Mouse (Mus musculus): ENCODE measurements around the gene Prrt2. TPM values are rescaled to one million over a fixed set of nuclear protein-coding genes. Genes with fewer than 3 reads are reported as not detected.
A peak's percentile ranks its signal among the peaks of the same experiment; 100 is the strongest.

The Prrt2 gene
- polyA plus RNA-seq, 2 experiments = 21.2 to 74.6 TPM

DNA sequence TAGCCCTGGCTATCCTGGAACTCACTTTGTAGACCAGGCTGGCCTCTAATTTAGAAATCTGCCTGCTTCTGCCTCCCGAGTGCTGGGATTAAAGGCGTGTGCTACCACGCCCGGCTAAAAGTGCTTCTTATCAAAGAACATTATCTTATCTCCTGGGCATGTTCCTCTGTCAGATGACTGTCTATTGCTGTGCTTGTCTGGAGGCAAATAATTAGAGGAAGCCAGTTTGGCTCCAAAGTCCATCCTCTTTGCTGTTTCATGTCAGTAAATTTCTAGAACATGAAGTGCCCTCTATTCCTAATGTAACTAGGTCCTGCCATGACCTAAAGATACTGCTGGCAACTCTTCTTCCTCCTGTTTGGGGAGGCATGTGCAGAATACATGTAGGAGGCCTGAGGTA, 39.0 kb downstream of the Prrt2 start:
- DNase-seq (ENCODE audit: low spot score) (no peak), ATAC-seq (ENCODE audit: low FRiP score, low read depth) (no peak)
- Histone ChIP-seq H3K9ac (ENCODE audit: low read depth, low read length, severe bottlenecking) (no peak overlapping the region), H3K27ac (replicated peaks; ENCODE audit: low read depth, low read length) (no peak overlapping the region), H3K4me1 (ENCODE audit: control insufficient read depth, insufficient read depth, low read length) (peaks cover 3% of the 10 kb centered on the region; the same call in 1 of the 2 replicates), H3K4me2 (replicated peaks; ENCODE audit: low read depth, low read length, severe bottlenecking) (no peak overlapping the region), H3K27me3 (ENCODE audit: control insufficient read depth, insufficient read depth, low read length) (no peaks in the 10 kb centered on the region), H3K4me3 (replicated peaks; ENCODE audit: low read length) (no peak overlapping the region), H3K9me3 (ENCODE audit: control insufficient read depth, low read length) (no peaks in the 10 kb centered on the region), H3K36me3 (ENCODE audit: control insufficient read depth, insufficient read depth, low read length) (peaks cover 33% of the 10 kb centered on the region)
- WGBS = 85% methylated on average over 4 of the region's 4 CpGs
- TF ChIP-seq POLR2A (IDR thresholded peaks at IDR 0.05; ENCODE audit: borderline replicate concordance, extremely low read depth, insufficient read depth, insufficient read length) = no peak

DNA sequence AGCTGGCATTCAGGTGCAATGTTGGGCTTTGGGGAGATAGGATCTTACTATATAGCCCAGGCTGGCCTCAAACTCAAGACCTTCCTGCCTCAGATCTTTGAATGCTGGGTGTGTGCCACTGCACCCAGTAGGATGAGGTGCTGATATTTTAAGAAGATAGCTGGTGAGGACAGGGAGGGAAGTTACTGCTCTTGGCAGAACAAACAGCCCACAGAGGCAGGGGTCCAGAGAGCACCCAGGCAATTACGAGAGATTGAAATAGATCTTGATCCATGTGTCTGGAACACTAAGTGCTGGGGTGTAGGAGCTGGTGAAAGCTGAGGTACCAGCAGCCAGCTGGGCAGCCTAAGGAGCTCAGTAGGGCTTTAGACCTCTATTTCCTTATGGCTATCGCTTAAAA, 39.4 kb downstream of the Prrt2 start:
- no peak overlapping the region for H3K4me3 ChIP-seq (replicated peaks; ENCODE audit: low read length)
- peaks cover 33% of the 10 kb centered on the region for H3K36me3 ChIP-seq (ENCODE audit: control insufficient read depth, insufficient read depth, low read length)
- H3K27me3 ChIP-seq (ENCODE audit: control insufficient read depth, insufficient read depth, low read length) = no peaks in the 10 kb centered on the region
- H3K9ac ChIP-seq (ENCODE audit: low read depth, low read length, severe bottlenecking) = no peak overlapping the region
- 79% methylated on average over 2 of the region's 2 CpGs for WGBS
- ATAC-seq (ENCODE audit: low FRiP score, low read depth) (no peak), DNase-seq (ENCODE audit: low spot score) (no peak)
- TF ChIP-seq POLR2A (IDR thresholded peaks at IDR 0.05; ENCODE audit: borderline replicate concordance, extremely low read depth, insufficient read depth, insufficient read length) = no peak
- H3K4me1 ChIP-seq (ENCODE audit: control insufficient read depth, insufficient read depth, low read length) = peaks cover 5% of the 10 kb centered on the region; the same call in 1 of the 2 replicates
- H3K4me2 ChIP-seq (replicated peaks; ENCODE audit: low read depth, low read length, severe bottlenecking) = no peak overlapping the region
- H3K9me3 ChIP-seq (ENCODE audit: control insufficient read depth, low read length) = no peaks in the 10 kb centered on the region
- no peak overlapping the region for H3K27ac ChIP-seq (replicated peaks; ENCODE audit: low read depth, low read length)

DNA sequence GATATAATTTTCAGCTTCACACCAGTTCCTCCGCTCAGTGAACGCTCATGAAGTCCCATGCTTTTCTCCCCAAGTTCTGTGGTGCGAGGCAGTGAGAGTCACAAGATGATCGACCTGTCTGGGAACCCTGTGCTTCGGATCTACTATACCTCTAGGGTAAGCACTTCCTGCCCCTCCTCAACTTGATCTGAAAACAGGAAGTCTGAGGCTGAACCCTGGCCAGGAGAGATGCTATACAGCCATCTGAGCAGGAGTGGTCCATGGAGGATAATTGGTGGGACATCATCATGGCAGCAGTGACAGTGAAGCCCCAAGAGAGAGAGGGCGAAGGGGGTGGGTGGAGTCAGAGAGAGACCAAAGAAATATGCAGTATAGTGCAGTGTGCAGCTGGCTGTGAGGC, 42.2 kb downstream of the Prrt2 start:
- H3K9me3 ChIP-seq (ENCODE audit: control insufficient read depth, low read length) = no peaks in the 10 kb centered on the region
- DNase-seq (ENCODE audit: low spot score) = no peak
- TF ChIP-seq POLR2A (IDR thresholded peaks at IDR 0.05; ENCODE audit: borderline replicate concordance, extremely low read depth, insufficient read depth, insufficient read length) = no peak
- ATAC-seq (ENCODE audit: low FRiP score, low read depth) = no peak
- WGBS = 90% methylated on average over 6 of the region's 6 CpGs
- H3K9ac ChIP-seq (ENCODE audit: low read depth, low read length, severe bottlenecking) = no peak overlapping the region
- no peak overlapping the region for H3K27ac ChIP-seq (replicated peaks; ENCODE audit: low read depth, low read length)
- H3K4me1 ChIP-seq (ENCODE audit: control insufficient read depth, insufficient read depth, low read length) = peaks cover 7% of the 10 kb centered on the region; the same call in 1 of the 2 replicates
- peaks cover 33% of the 10 kb centered on the region for H3K36me3 ChIP-seq (ENCODE audit: control insufficient read depth, insufficient read depth, low read length)
- no peak overlapping the region for H3K4me3 ChIP-seq (replicated peaks; ENCODE audit: low read length)
- H3K27me3 ChIP-seq (ENCODE audit: control insufficient read depth, insufficient read depth, low read length) = no peaks in the 10 kb centered on the region
- H3K4me2 ChIP-seq (replicated peaks; ENCODE audit: low read depth, low read length, severe bottlenecking) = no peak overlapping the region

DNA sequence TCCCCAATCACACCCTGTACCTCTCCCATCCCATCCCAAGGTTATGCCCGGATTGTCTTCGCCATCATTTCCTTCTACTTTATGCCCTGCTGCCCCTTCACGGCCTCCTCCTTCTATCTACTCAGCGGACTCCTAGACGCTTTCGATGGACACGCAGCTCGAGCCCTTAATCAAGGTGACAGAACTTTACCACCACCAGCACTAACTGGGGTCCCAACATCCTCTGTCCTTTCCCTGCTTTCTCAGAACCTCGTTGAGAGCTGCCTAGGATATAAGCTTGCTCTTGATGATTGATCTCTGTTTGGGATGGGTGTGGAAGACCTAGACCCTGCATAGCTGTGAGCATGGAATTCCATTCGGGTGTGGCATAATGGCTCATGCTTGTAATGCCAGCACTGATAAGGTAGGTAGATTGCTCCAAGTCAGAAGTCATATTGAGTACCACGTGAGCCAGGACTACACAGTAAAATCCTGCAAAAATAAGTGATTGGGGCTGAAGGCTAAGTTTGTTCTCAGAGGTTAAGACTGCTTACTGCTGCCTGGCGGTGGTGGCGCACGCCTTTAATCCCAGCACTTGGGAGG, 44.0 kb downstream of the Prrt2 start:
- H3K9me3 ChIP-seq (ENCODE audit: control insufficient read depth, low read length) = no peaks in the 10 kb centered on the region
- peak overlapping the region; percentile 97 for H3K4me3 ChIP-seq (replicated peaks; ENCODE audit: low read length)

DNA sequence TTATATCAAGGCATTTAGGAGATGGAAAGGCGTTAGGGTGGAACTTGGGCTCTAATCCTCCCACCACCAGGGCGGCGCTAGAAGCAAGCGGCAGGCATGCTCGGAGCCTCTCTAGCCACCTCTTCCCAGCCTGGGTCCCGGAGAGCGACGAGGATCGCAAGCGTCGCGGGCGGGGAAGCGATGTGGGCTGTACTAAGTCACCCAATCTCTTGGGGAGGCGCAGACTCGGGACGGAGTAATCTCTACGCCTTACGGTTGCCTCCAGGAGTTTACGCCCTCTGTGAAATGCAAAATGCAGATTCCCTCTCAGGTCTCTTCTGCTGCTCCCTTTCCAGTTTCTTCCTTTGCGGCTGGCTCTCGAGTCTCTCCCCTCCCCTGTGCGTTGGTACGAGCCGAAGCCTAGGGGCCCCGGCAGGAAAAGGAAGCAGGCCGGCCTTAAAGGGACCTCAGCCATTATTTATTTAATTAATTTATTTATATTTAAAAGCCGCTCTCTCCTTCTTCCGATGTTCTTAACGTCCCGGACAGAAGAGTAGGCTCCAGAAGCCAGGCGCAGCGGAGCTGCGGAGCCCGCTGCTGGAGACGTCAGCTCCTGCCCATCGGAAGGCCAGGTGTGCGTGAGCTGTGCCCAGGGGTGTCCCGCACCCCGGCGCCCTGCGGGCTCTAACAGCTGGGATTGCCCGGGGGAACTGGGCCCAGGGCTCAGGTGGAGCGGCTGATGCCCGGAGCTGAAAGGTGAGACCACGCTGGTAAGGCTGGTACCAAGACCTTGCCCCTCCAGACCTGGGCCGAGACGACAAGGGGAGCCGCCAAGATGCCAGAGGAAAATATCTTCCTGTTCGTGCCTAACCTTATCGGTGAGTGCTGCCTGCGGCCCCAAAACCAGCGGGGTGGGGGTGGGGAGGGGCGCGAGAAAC, 44.8 kb downstream of the Prrt2 start, which contains the start of gene Cdiptos:
Gene Cdiptos (minus strand): TSS at position 149 of the 917 bp plus-strand sequence.
- Histone ChIP-seq H3K27ac (replicated peaks; ENCODE audit: low read depth, low read length) (peak within 1 kb of the TSS; percentile 94), H3K4me3 (replicated peaks; ENCODE audit: low read length) (peak within 1 kb of the TSS; percentile 97), H3K36me3 (ENCODE audit: control insufficient read depth, insufficient read depth, low read length) (peaks cover 31% of the 10 kb centered on the region), H3K27me3 (ENCODE audit: control insufficient read depth, insufficient read depth, low read length) (no peaks in the 10 kb centered on the region), H3K9ac (ENCODE audit: low read depth, low read length, severe bottlenecking) (peak within 1 kb of the TSS; percentile 96), H3K4me1 (ENCODE audit: control insufficient read depth, insufficient read depth, low read length) (peaks cover 7% of the 10 kb centered on the region; the same call in 1 of the 2 replicates), H3K4me2 (replicated peaks; ENCODE audit: low read depth, low read length, severe bottlenecking) (peak within 1 kb of the TSS; percentile 80), H3K9me3 (ENCODE audit: control insufficient read depth, low read length) (no peaks in the 10 kb centered on the region)
- peak; percentile 96 for DNase-seq (ENCODE audit: low spot score)
- TF ChIP-seq POLR2A (IDR thresholded peaks at IDR 0.05; ENCODE audit: borderline replicate concordance, extremely low read depth, insufficient read depth, insufficient read length) = no peak
- ATAC-seq (ENCODE audit: low FRiP score, low read depth) = peak; percentile 97
- under 1% methylated on average over 55 of the region's 55 CpGs for WGBS

More for the DNA sequence above, 44.0 kb downstream of the Prrt2 start:
- ATAC-seq (ENCODE audit: low FRiP score, low read depth) (no peak), DNase-seq (ENCODE audit: low spot score) (no peak)
- Histone ChIP-seq H3K4me2 (replicated peaks; ENCODE audit: low read depth, low read length, severe bottlenecking) (peak overlapping the region; percentile 80), H3K27ac (replicated peaks; ENCODE audit: low read depth, low read length) (peak overlapping the region; percentile 94; the same call in 1 of the 2 replicates), H3K36me3 (ENCODE audit: control insufficient read depth, insufficient read depth, low read length) (peaks cover 33% of the 10 kb centered on the region), H3K4me1 (ENCODE audit: control insufficient read depth, insufficient read depth, low read length) (peaks cover 7% of the 10 kb centered on the region; the same call in 1 of the 2 replicates), H3K9ac (ENCODE audit: low read depth, low read length, severe bottlenecking) (peak overlapping the region; percentile 96), H3K27me3 (ENCODE audit: control insufficient read depth, insufficient read depth, low read length) (no peaks in the 10 kb centered on the region)
- WGBS = 27% methylated on average over 14 of the region's 14 CpGs
- no peak for TF ChIP-seq POLR2A (IDR thresholded peaks at IDR 0.05; ENCODE audit: borderline replicate concordance, extremely low read depth, insufficient read depth, insufficient read length)

Data from limb, embryonic 14.5 days (tissue).